Mouse (Mus musculus) cerebellum, postnatal 4 days (tissue): Measurements from ENCODE around the gene Pou3f4.
"Not testable (repeated sequence)": the region's sequence is repeated elsewhere in the genome, so short reads cannot be mapped to it uniquely, and the experiment has no call there.

ENCODE experiments used
- DNase-seq, 2 experiments: peaks; one replicate each; pipeline ENCODE4 v3.0.0; 2022; ENCODE audit warnings: low spot score in 2 of 2, mixed read lengths in 1 of 2

Pou3f4 gene

DNA sequence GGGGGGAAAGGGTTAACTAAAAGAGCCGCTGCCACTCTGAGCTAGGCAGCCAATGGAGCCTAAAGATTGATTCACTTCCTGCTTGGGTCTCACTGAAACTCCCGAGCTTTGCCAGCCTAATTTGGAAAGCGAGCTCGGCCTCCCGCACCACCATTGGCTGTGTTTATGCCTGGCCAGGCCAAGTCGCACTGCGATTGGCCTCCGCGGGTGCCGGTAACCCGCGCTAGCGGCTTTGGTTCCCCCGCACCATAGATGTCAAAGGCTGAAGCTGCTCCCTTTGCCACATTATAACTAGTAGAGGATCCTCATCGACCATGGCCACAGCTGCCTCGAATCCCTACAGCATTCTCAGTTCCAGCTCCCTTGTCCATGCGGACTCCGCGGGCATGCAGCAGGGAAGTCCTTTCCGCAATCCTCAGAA is at the start of gene Pou3f4:
TSS of gene Pou3f4 (plus strand) at position 130 of the 421 bp plus-strand sequence.
- DNase-seq, result peak; percentile 54 to 73

DNA sequence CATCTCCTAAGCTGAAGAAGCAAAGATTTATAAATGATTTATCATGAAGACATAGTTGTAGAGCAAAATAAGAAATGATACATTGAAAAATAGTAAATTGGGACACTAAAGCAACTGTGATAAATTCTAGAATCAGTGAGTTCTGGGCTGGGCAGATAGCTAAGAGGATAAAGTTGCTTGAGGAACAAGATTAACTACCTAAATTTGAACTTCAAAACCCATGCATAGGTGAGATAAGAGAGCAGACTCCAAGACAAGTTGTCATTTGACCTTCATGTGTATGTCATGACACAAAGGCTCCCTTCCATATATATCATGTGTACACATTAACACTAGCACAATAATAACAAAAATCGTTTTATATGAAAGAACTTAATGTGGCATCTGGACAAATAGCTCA is 48.1 kb upstream of the Pou3f4 start:
- DNase-seq, result no peak

- DNase-seq, result not testable (repeated sequence)
Observed at GRCm38 (mm10) chrX:110774807-110775206, 39.3 kb upstream of the Pou3f4 start.

- DNase-seq, result no peak
Observed at GRCm38 (mm10) chrX:110802502-110802901, 11.6 kb upstream of the Pou3f4 start.

- DNase-seq, result no peak
Observed at GRCm38 (mm10) chrX:110810001-110810578, 4.0 kb upstream of the Pou3f4 start.

DNA sequence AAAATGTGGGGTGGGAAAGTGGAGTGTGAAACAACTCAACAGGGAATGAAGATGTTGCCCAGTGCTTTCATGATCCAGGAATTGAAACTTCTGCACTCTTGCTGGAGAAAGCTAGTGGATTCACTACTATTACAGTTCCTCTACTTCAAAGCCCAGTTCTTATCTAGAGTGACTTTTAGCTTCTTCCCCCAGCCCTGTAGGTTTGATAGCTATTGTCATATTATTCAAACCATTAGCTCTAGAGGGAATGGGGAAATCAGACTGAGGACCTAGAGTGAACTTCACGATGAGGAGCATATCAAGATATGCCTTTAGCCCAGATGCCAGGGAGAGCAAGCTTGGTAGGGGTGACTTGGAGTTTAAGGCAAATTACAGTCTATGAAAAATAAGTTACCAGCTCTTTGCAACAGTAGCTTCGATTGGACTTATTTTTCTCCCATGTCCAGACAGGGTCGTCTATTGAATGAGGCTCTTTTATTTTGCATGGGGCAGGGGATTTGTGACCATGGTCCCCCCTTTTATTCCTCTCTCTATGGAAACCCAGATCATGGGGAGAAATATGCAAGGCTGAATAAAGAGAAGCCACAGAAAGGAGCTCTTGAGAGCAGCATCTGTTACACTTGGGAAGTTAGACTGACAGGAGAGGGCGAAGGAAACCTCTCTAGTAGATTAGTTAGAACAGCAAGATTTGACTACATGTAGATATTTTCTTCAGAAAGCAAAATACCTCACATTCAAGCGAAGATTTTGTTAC is 3.1 kb upstream of the Pou3f4 start:
- DNase-seq, result no peak

GRCm38 (mm10) chrX:110812071-110812470 is 2.0 kb upstream of the Pou3f4 start:
- no peak for DNase-seq

DNA sequence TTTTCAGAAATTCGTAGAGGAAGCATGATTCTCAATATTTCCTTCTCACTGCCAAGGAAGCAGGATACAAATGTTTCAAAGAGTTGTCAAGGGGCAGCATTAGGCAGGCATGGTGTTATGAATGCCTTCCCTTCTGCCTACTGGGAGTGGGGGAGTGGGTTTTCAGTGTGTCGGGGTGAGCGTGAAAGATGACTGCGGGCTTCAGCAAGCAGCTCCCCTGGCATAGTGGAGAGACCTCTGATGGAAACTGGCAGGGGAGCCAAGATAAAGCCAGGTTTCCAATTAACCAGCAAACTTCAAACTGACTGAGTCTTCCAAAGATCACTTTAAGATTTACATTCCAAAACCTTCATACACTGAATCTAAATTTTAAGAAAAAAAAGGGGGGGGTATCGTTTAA is 679 bp upstream of the Pou3f4 start:
- DNase-seq, result no peak

DNA sequence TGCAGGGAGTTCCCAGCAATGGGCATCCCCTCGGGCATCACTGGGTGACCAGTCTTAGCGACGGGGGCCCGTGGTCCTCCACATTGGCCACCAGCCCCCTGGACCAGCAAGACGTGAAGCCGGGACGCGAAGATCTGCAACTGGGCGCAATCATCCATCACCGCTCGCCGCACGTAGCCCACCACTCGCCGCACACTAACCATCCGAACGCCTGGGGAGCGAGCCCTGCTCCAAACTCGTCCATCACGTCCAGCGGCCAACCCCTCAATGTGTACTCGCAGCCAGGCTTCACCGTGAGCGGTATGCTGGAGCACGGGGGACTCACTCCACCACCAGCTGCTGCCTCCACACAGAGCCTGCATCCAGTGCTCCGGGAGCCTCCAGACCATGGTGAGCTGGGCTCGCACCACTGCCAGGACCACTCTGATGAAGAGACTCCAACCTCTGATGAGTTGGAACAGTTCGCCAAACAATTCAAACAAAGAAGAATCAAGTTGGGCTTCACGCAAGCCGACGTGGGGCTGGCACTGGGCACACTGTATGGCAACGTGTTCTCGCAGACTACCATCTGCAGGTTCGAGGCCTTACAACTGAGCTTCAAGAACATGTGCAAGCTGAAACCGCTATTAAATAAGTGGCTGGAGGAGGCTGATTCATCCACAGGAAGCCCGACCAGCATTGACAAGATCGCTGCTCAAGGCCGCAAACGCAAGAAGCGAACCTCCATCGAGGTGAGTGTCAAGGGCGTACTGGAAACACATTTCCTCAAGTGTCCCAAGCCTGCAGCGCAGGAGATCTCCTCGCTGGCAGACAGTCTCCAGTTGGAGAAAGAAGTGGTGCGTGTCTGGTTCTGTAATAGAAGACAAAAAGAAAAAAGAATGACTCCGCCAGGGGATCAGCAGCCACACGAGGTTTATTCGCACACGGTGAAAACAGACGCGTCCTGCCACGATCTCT is 790 bp downstream of the Pou3f4 start:
- peak in 1 of 2 experiments; percentile 10 for DNase-seq

GRCm38 (mm10) chrX:110815549-110815930 is 1.5 kb downstream of the Pou3f4 start:
- DNase-seq, result no peak

- DNase-seq, result no peak
Observed at GRCm38 (mm10) chrX:110816609-110817008, 2.5 kb downstream of the Pou3f4 start.

- DNase-seq, result no peak
Observed at GRCm38 (mm10) chrX:110817211-110817610, 3.1 kb downstream of the Pou3f4 start.

- DNase-seq, result no peak
Observed at GRCm38 (mm10) chrX:110837450-110837849, 23.4 kb downstream of the Pou3f4 start.

GRCm38 (mm10) chrX:110851300-110851699 is 37.2 kb downstream of the Pou3f4 start:
- DNase-seq, result no peak
